Comparison of ENCODE assay signal across 15 mouse cellular contexts in genomic region chr1:88575291-88575690, GRCm38 (mm10).
A peak's percentile ranks its signal among the peaks of the same experiment; 100 is the strongest.
DNase-seq lines count a peak whose midpoint lies in the region; ATAC-seq and TF ChIP-seq lines count a peak whose summit lies in the region.
"Had no signal": no experiment of that assay in that cellular context is flagged by ENCODE, and none has a peak within 500 bp of the region (broad histone marks: within the 10 kb centered on the region; RNA-seq: fewer than 3 reads in every experiment).

No protein-coding gene starts in this region.

- 0 out of 2 replicates have a peak, but pooled peaks cover 3% of the 10 kb centered on the region for H3K27me3 ChIP-seq in heart, postnatal 0 days (ENCODE audit: control insufficient read depth, insufficient read depth, low read length)
- no peaks in the 10 kb centered on the region for H3K27me3 ChIP-seq in intestine, embryonic 16.5 days (replicated peaks; ENCODE audit: control insufficient read depth, insufficient read depth, low read length)
- H3K27me3 ChIP-seq: embryonic facial prominence, embryonic 12.5 days; forebrain, embryonic 12.5 days; hindbrain, embryonic 12.5 days; limb, embryonic 15.5 days; neural tube, embryonic 12.5 days had no signal

- no peak for DNase-seq in heart, postnatal 0 days (ENCODE audit: low spot score)
- DNase-seq in heart, adult 11 months = no peak
- peak; percentile 44 for DNase-seq in thymus, postnatal 0 days (ENCODE audit: low spot score)
- DNase-seq in thymus, postnatal 4 days = no peak
- DNase-seq in cerebellum, adult 11 months = no peak
- DNase-seq: cerebellum, postnatal 25 days; midbrain, embryonic 14.5 days had no signal

- no peak for TF ChIP-seq EP300 in heart, postnatal 0 days (IDR thresholded peaks at IDR 0.05; ENCODE audit: low read depth)

- no peak for ATAC-seq in heart, postnatal 0 days (ENCODE audit: insufficient read depth, low read depth)
- ATAC-seq in intestine, embryonic 16.5 days = no peak
- no peak for ATAC-seq in monocyte, adult 5-6 weeks (replicated peaks; ENCODE audit: insufficient number of reproducible peaks, low FRiP score, low TSS enrichment, poor library complexity, severe bottlenecking)

- H3K9me3 ChIP-seq in heart, postnatal 0 days (replicated peaks; ENCODE audit: control insufficient read depth, low read length) = no peaks in the 10 kb centered on the region
- H3K9me3 ChIP-seq in intestine, embryonic 16.5 days (ENCODE audit: control insufficient read depth, low read length) = no peaks in the 10 kb centered on the region
- H3K9me3 ChIP-seq: hindbrain, embryonic 12.5 days; limb, embryonic 15.5 days; neural tube, embryonic 12.5 days had no signal

- H3K4me1 ChIP-seq in heart, postnatal 0 days (ENCODE audit: control insufficient read depth, insufficient read depth) = peaks cover 5% of the 10 kb centered on the region; the same call in 1 of the 2 replicates
- 0 out of 2 replicates have a peak, but pooled peaks cover 4% of the 10 kb centered on the region for H3K4me1 ChIP-seq in intestine, embryonic 16.5 days (ENCODE audit: control insufficient read depth, insufficient read depth, low read length)
- H3K4me1 ChIP-seq: embryonic facial prominence, embryonic 12.5 days; limb, embryonic 15.5 days; neural tube, embryonic 12.5 days had no signal

- H3K4me2 ChIP-seq in heart, postnatal 0 days (ENCODE audit: low read depth, low read length) = peak overlapping the region; percentile 47; the same call in 1 of the 2 replicates
- H3K4me2 ChIP-seq in intestine, embryonic 16.5 days (ENCODE audit: low read depth, low read length) = no peak overlapping the region
- H3K4me2 ChIP-seq: embryonic facial prominence, embryonic 12.5 days; forebrain, embryonic 12.5 days; hindbrain, embryonic 12.5 days; limb, embryonic 15.5 days; neural tube, embryonic 12.5 days had no signal

- 67% methylated on average over 4 of the region's 4 CpGs for WGBS in heart, postnatal 0 days
- WGBS in intestine, embryonic 16.5 days = 56% methylated on average over 4 of the region's 4 CpGs

- no peak overlapping the region; the same call in 1 of the 2 replicates for H3K27ac ChIP-seq in heart, postnatal 0 days (ENCODE audit: low read depth)
- no peak overlapping the region for H3K27ac ChIP-seq in intestine, embryonic 16.5 days (ENCODE audit: low read length)
- H3K27ac ChIP-seq: embryonic facial prominence, embryonic 12.5 days; forebrain, embryonic 12.5 days; hindbrain, embryonic 12.5 days; layer of hippocampus, adult 2 months; limb, embryonic 15.5 days; neural tube, embryonic 12.5 days had no signal

- no peak overlapping the region for H3K9ac ChIP-seq in heart, postnatal 0 days (replicated peaks; ENCODE audit: low read depth, low read length)
- H3K9ac ChIP-seq in intestine, embryonic 16.5 days (ENCODE audit: low read depth, low read length) = peak overlapping the region; percentile 14; the same call in 1 of the 2 replicates
- H3K9ac ChIP-seq: embryonic facial prominence, embryonic 12.5 days; forebrain, embryonic 12.5 days; hindbrain, embryonic 12.5 days; limb, embryonic 15.5 days; neural tube, embryonic 12.5 days had no signal

- no peak for TF ChIP-seq CTCF in heart, postnatal 0 days (IDR thresholded peaks at IDR 0.05; ENCODE audit: low read depth)

- H3K4me3 ChIP-seq in heart, postnatal 0 days (ENCODE audit: low read depth, low read length) = no peak overlapping the region; the same call in 1 of the 2 replicates
- H3K4me3 ChIP-seq in intestine, embryonic 16.5 days (ENCODE audit: low read length) = no peak overlapping the region
- H3K4me3 ChIP-seq: embryonic facial prominence, embryonic 12.5 days; forebrain, embryonic 12.5 days; hindbrain, embryonic 12.5 days; layer of hippocampus, adult 2 months; limb, embryonic 15.5 days; neural tube, embryonic 12.5 days had no signal

- H3K36me3 ChIP-seq in heart, postnatal 0 days (replicated peaks; ENCODE audit: control insufficient read depth, insufficient read depth, low read length) = no peaks in the 10 kb centered on the region
- H3K36me3 ChIP-seq in intestine, embryonic 16.5 days (ENCODE audit: control insufficient read depth, insufficient read depth, low read length) = no peaks in the 10 kb centered on the region
- H3K36me3 ChIP-seq: embryonic facial prominence, embryonic 12.5 days; forebrain, embryonic 12.5 days; hindbrain, embryonic 12.5 days; limb, embryonic 15.5 days; neural tube, embryonic 12.5 days had no signal
